Mouse (Mus musculus) kidney, adult 2 months (tissue): ENCODE measurements around the gene Ampd3.

Source experiments
- CTCF ChIP-seq: fragments of 200-500 bp; conservative IDR thresholded peaks from 2 replicates; pipeline ENCODE4 v1.5.1; 2011; ENCODE audit warnings: low read depth, mild to moderate bottlenecking, control low read depth, low read length, moderate library complexity, mixed read lengths; ENCODE audit not compliant: insufficient read depth, insufficient read length
- POLR2A ChIP-seq: fragments of 200-500 bp; IDR thresholded peaks from one replicate; pipeline ENCODE4 v1.6.1; 2011; ENCODE audit warnings: low read depth, low read length, control low read depth

DNA sequence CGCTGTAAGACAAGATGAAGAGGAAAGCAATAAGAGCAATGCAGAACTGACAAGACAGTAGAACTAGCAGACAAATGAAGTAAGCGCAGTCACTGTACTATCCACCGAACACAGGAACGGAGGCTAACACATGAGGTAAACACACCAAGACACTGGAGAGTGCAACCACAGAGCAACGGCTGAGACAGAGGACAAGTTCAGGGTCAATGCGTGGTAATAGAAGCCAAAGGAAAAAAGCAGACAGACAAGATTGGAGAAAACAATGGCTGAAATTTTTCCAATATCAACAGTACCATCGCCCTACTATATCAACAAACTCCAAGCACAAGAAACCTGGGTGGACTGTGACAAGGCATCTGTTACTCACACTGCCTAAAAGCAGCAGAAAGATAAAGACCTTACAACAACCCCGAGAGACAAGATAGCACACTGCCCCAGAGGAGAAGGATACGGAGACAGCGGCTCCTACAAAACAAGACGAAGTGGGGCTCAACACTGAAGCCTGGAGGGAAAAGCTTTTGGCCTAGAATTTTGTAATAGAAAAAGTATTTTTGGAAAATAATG lies 50.9 kb downstream of the Ampd3 start:
- no peak for TF ChIP-seq CTCF
- TF ChIP-seq POLR2A: no peak
